Mouse (Mus musculus) erythroblast, embryonic 14.5 days (primary cell): ENCODE measurements around the gene Arhgap15.

Experiments
- GATA1 ChIP-seq: IDR thresholded peaks from 2 replicates; pipeline ENCODE4 v1.6.1; 2012; ENCODE audit warnings: low read length, inconsistent platforms, mixed read lengths
- TAL1 ChIP-seq: IDR thresholded peaks from 3 replicates; pipeline ENCODE4 v1.6.1; 2012; ENCODE audit warnings: low read length, inconsistent platforms, mixed read lengths

DNA sequence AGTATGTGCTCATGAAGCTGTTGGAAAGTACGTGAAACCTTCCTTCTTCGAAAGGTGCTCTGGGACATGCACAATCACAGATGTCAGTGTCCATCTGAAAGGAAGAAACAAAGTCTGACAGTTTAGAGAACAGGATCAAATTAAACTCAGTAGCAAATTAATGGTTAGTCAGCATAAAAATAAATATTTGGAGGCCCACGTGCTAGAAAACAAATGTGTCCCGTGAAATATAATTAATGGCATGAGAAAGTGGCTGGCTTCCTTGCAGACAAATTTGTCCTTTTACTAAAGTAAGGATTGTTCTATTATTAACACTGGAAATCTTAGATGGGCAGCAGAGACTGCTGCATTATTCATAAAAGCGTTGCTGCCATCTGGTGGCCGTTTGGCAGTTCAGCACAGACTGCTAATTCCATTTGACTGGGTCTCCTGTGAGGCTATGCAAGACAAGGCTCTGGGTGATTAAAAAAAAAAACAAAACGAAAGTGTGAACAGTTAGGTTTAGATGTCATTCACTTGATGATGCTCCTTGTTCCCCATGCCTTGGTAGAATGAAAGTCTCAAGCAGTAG is 153.9 kb downstream of the Arhgap15 start:
- TF ChIP-seq GATA1 (no peak), TAL1 (no peak)
